In the genomic region with DNA sequence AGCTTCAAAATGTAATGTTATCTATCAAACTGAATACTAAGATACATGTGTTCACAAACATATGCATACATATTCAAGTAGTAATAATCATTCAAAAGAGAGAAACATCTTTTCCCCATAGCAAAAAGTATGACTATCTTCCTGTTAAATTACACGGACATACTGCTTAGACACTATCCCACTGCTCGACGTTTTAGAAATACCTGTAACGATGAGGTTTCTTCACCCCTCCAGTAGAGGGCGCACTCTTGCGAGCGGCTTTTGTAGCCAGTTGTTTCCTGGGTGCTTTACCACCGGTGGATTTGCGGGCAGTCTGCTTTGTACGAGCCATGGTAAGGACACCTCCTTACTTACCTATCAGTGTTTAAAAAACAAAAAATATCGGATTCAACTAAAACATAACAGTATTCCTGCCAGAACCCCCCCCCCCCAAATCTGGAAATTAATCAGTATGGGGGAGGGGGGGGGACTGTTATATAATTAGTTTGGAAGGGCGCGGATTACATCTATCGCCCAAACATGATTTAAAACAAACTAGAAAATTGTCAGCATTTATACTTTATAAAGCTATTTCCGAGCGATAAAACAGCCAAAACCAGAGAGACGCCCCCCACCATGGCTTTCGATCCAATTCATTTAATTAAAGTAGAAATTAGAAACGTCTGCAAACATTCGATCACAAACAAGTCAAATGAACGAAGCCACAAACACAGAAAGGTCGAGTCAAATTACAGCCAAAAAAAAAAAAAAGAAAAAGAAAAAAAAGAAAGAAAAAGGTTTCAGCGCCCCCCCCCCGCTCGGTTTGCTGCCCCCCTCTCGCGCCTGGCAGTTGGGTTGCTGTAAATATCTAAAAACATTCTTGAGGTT, we compare ENCODE assay signal across 8 mouse cellular contexts. TPM values are rescaled to one million over a fixed set of nuclear protein-coding genes. Genes with fewer than 3 reads are reported as not detected.
DNase-seq lines count a peak whose midpoint lies in the region; ATAC-seq lines count a peak whose summit lies in the region.

No protein-coding gene starts in this region.

- no peaks in the 10 kb centered on the region for H3K27me3 ChIP-seq in heart, embryonic 15.5 days
- H3K27me3 ChIP-seq in limb, embryonic 15.5 days = no peaks in the 10 kb centered on the region
- H3K27me3 ChIP-seq in neural tube, embryonic 14.5 days (ENCODE audit: control insufficient read depth, insufficient read depth, low read length) = no peaks in the 10 kb centered on the region

- DNase-seq in retina, embryonic 14.5 days (ENCODE audit: low spot score) = peak; percentile 63
- no peak for DNase-seq in retina, postnatal 1 day
- DNase-seq in adrenal gland, adult 8-10 months = no peak
- DNase-seq in gastrocnemius, postnatal 4 days (ENCODE audit: low spot score in 2 of 2) = no peak

- peak overlapping the region; percentile 57 for H3K4me2 ChIP-seq in heart, embryonic 15.5 days
- peak overlapping the region; percentile 37 for H3K4me2 ChIP-seq in limb, embryonic 15.5 days
- H3K4me2 ChIP-seq in neural tube, embryonic 14.5 days (ENCODE audit: low read depth, low read length) = peak overlapping the region; percentile 57

- ATAC-seq in activated CD4-positive, CD25-positive, alpha-beta regulatory T cell, adult 4 months = peak; percentile 22
- ATAC-seq in heart, embryonic 15.5 days (replicated peaks; ENCODE audit: insufficient number of reproducible peaks, insufficient read depth, low FRiP score, low read depth) = no peak
- ATAC-seq in limb, embryonic 15.5 days (ENCODE audit: insufficient number of reproducible peaks, low FRiP score, low TSS enrichment, low read depth) = no peak
- no peak for ATAC-seq in neural tube, embryonic 14.5 days (ENCODE audit: low read depth)

- peak overlapping the region; percentile 95 for H3K4me3 ChIP-seq in heart, embryonic 15.5 days
- peak overlapping the region; percentile 87 for H3K4me3 ChIP-seq in limb, embryonic 15.5 days
- peak overlapping the region; percentile 94 for H3K4me3 ChIP-seq in neural tube, embryonic 14.5 days (ENCODE audit: low read depth, low read length)

- WGBS in heart, embryonic 15.5 days = 2% methylated on average over 27 of the region's 27 CpGs
- WGBS in limb, embryonic 15.5 days = 3% methylated on average over 27 of the region's 27 CpGs
- 4% methylated on average over 27 of the region's 27 CpGs for WGBS in neural tube, embryonic 14.5 days

- peaks cover 35% of the 10 kb centered on the region for H3K4me1 ChIP-seq in heart, embryonic 15.5 days (replicated peaks)
- H3K4me1 ChIP-seq in limb, embryonic 15.5 days = peaks cover 41% of the 10 kb centered on the region
- H3K4me1 ChIP-seq in neural tube, embryonic 14.5 days (ENCODE audit: control insufficient read depth, insufficient read depth, low read length) = peaks cover 26% of the 10 kb centered on the region

- H3K9me3 ChIP-seq in heart, embryonic 15.5 days (replicated peaks) = no peaks in the 10 kb centered on the region
- H3K9me3 ChIP-seq in limb, embryonic 15.5 days = no peaks in the 10 kb centered on the region
- no peaks in the 10 kb centered on the region for H3K9me3 ChIP-seq in neural tube, embryonic 14.5 days (ENCODE audit: control insufficient read depth, low read length)

- peaks cover 37% of the 10 kb centered on the region for H3K36me3 ChIP-seq in heart, embryonic 15.5 days
- peaks cover 30% of the 10 kb centered on the region for H3K36me3 ChIP-seq in limb, embryonic 15.5 days
- peaks cover 30% of the 10 kb centered on the region for H3K36me3 ChIP-seq in neural tube, embryonic 14.5 days (ENCODE audit: control insufficient read depth, insufficient read depth, low read length)

- peak overlapping the region; percentile 100 for H3K27ac ChIP-seq in heart, embryonic 15.5 days
- H3K27ac ChIP-seq in limb, embryonic 15.5 days = peak overlapping the region; percentile 100
- peak overlapping the region; percentile 99 for H3K27ac ChIP-seq in neural tube, embryonic 14.5 days (ENCODE audit: low read depth, low read length)

- H3K9ac ChIP-seq in heart, embryonic 15.5 days = peak overlapping the region; percentile 100
- H3K9ac ChIP-seq in limb, embryonic 15.5 days = peak overlapping the region; percentile 100
- peak overlapping the region; percentile 99 for H3K9ac ChIP-seq in neural tube, embryonic 14.5 days (replicated peaks; ENCODE audit: low read depth, low read length)

RNA-seq across cellular contexts. Expression of a gene that starts 1.9 kb away (rescaled TPM):
- 100 to 1,000 TPM; 737 to 878 TPM for polyA plus RNA-seq in activated CD4-positive, CD25-positive, alpha-beta regulatory T cell, adult 4 months (2017; shearing (Covaris generic))
- polyA plus RNA-seq in heart, embryonic 15.5 days (2015; fragmentation: Nextera tagmentation; extraction: Ambion mirVana) = 1,560 and 1,618 TPM in 2 replicates
- polyA plus RNA-seq in limb, embryonic 15.5 days (2015; fragmentation: Nextera tagmentation; extraction: Ambion mirVana) = 2,561 and 2,592 TPM in 2 replicates
- polyA plus RNA-seq in neural tube, embryonic 14.5 days (2014; fragmentation: Nextera tagmentation; extraction: Ambion mirVana) = 3,180 and 3,430 TPM in 2 replicates
- 100 to 1,000 TPM; 575 to 749 (median 648) TPM for total RNA-seq in adrenal gland, adult 8-10 months (2022)
- total RNA-seq in gastrocnemius, postnatal 4 days (2021) = 100 to 1,000 TPM; 776 to 797 TPM

RNA-seq across cellular contexts. Expression of a gene that starts 39.1 kb away (rescaled TPM):
- 10 to 100 TPM; 32.3 to 34.1 TPM for polyA plus RNA-seq in activated CD4-positive, CD25-positive, alpha-beta regulatory T cell, adult 4 months (2017; shearing (Covaris generic))
- 20.8 and 22.8 TPM in 2 replicates for polyA plus RNA-seq in heart, embryonic 15.5 days (2015; fragmentation: Nextera tagmentation; extraction: Ambion mirVana)
- 37.0 and 39.0 TPM in 2 replicates for polyA plus RNA-seq in limb, embryonic 15.5 days (2015; fragmentation: Nextera tagmentation; extraction: Ambion mirVana)
- 29.0 and 32.4 TPM in 2 replicates for polyA plus RNA-seq in neural tube, embryonic 14.5 days (2014; fragmentation: Nextera tagmentation; extraction: Ambion mirVana)
- total RNA-seq in adrenal gland, adult 8-10 months (2022) = 10 to 100 TPM; 21.8 to 30.1 (median 25.7) TPM
- total RNA-seq in gastrocnemius, postnatal 4 days (2021) = 10 to 100 TPM; 18.5 to 20.0 TPM
